Mouse (Mus musculus): ENCODE measurements at regions not wholly inside any gene's neighbourhood (a gene's known extent, or its start where the extent isn't known, plus 50 kb on each side); places are given as distances from the start of the nearest gene placed in this dataset.

DNA sequence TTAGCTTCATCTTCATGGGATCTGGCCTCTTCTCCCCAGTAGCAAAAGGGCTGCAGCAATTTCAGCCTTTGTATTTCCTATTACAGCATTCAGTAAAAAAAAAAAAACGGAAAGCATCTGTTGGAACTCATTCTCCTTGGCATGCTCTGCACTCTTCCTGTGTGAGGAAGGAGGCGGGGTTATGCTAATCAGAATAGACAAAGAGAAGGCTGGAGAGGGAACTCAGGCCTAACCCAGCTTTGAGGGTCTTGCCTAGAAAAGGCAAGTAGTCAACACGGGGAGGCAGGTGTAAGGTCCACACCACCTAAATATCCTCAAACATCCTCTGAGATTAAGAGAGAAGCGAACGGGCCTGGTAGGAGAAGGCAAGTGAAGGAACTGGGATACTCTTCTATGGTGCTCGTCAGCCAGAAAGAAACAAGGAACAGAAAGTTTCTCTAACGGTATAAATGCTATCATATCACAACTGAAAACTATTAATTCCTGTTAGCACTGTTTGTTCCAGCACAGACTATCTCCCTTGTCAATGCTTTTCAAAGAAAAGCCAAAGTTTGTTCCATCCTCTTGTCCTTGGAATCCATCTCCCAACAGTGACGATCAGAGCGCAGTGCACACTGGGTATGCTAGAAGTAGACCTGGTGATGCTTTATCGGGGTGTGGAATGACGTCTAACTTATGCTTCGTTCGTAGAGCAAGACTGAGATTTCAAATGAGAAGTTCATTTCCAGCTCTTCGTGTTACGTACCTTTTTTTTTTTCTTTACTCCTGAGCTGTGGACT lies 98.9 kb downstream of the Kctd12 start:
- no peak for TF ChIP-seq CTCF (IDR thresholded peaks at IDR 0.05; ENCODE audit: low read depth)
- no peak for TF ChIP-seq EP300 (IDR thresholded peaks at IDR 0.05; ENCODE audit: low read depth)
